Mouse (Mus musculus): Measurements from ENCODE around the gene Fam126a. TPM values are rescaled to one million over a fixed set of nuclear protein-coding genes. Genes with fewer than 3 reads are reported as not detected.
A peak's percentile ranks its signal among the peaks of the same experiment; 100 is the strongest.

The Fam126a gene
- polyA plus RNA-seq, 1 experiment from 2014 or later = 11.5 TPM

DNA sequence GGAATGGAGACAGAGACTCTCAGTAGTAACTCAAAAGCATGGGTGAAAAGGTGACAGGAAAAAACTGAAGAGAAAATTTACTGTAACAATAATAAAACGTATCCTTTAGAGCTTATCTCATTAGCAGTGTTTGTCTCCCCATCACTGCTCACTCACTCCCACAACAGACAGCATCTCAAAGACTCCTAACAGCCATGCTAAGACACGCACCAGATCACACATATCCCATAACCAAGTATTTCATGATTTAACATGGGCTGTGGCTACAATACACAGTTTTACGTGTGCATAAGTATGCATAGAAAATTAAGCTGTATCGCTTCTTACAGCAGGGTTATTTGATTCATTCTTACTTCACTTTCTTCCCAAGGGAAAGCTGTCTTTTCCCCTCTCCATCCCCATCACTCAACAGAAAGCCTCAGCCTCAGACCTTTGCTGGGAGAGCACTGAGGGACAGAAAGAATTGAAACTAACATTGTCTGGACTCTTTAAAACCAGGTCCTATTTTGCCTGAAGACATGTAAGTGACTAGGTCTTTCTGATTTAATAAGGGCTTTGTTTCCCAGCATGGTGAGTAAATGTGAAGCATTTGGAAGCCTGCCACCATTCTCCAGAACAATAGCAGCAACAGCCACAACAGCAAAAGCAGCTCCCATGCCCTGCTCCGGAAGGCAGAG is 37.5 kb downstream of the Fam126a start:
- no peak for TF ChIP-seq CTCF (IDR thresholded peaks at IDR 0.05)
- TF ChIP-seq EP300 (IDR thresholded peaks at IDR 0.05) = no peak
- peak; percentile 64 for ATAC-seq
- no peaks in the 10 kb centered on the region for H3K27me3 ChIP-seq (replicated peaks; ENCODE audit: insufficient read depth, low read length)
- 43% methylated on average over 5 of the region's 5 CpGs for WGBS
- H3K9ac ChIP-seq (replicated peaks; ENCODE audit: low read depth) = no peak overlapping the region
- H3K9me3 ChIP-seq (ENCODE audit: low read length) = no peaks in the 10 kb centered on the region
- 0 out of 2 replicates have a peak overlapping the region, but pooled peaks have one; percentile 16 for H3K27ac ChIP-seq (ENCODE audit: low read length)
- DNase-seq (ENCODE audit: low spot score) = peak; percentile 64
- no peak overlapping the region for H3K4me3 ChIP-seq (ENCODE audit: low read depth, low read length)
- H3K4me2 ChIP-seq (replicated peaks; ENCODE audit: low read depth, low read length) = no peak overlapping the region
- no peaks in the 10 kb centered on the region for H3K4me1 ChIP-seq (ENCODE audit: insufficient read depth, low read depth, low read length)
- no peaks in the 10 kb centered on the region for H3K36me3 ChIP-seq (ENCODE audit: insufficient read depth, low read length)

DNA sequence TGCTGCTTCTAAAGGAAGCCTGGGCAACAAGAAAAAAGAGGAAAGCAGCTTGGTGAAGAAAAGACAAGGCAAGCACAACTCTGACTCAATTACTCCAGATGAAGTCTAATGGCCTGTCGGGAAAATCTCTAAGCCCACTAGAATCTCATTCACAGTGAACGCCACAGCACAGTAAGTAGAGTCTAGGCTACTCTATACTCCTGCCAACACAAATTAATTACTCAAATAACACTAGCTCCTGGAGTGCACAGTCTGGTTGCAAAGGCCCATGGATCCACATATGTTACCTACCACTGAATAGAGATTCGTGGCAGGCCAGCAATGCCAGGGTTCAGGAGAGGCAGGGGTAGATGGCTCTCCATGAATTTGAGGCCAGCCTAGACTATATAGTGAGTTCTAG is 40.5 kb downstream of the Fam126a start:
- WGBS = 91% methylated on average over 3 of the region's 3 CpGs
- H3K9me3 ChIP-seq (ENCODE audit: low read length) = no peaks in the 10 kb centered on the region
- DNase-seq (ENCODE audit: low spot score) = no peak
- H3K36me3 ChIP-seq (ENCODE audit: insufficient read depth, low read length) = no peaks in the 10 kb centered on the region
- H3K27me3 ChIP-seq (replicated peaks; ENCODE audit: insufficient read depth, low read length) = no peaks in the 10 kb centered on the region
- TF ChIP-seq CTCF (IDR thresholded peaks at IDR 0.05) (no peak), EP300 (IDR thresholded peaks at IDR 0.05) (no peak)
- no peak for ATAC-seq
- H3K4me1 ChIP-seq (ENCODE audit: insufficient read depth, low read depth, low read length) = no peaks in the 10 kb centered on the region
- H3K4me2 ChIP-seq (replicated peaks; ENCODE audit: low read depth, low read length) = no peak overlapping the region
- no peak overlapping the region for H3K9ac ChIP-seq (replicated peaks; ENCODE audit: low read depth)
- no peak overlapping the region for H3K27ac ChIP-seq (ENCODE audit: low read length)
- no peak overlapping the region for H3K4me3 ChIP-seq (ENCODE audit: low read depth, low read length)

DNA sequence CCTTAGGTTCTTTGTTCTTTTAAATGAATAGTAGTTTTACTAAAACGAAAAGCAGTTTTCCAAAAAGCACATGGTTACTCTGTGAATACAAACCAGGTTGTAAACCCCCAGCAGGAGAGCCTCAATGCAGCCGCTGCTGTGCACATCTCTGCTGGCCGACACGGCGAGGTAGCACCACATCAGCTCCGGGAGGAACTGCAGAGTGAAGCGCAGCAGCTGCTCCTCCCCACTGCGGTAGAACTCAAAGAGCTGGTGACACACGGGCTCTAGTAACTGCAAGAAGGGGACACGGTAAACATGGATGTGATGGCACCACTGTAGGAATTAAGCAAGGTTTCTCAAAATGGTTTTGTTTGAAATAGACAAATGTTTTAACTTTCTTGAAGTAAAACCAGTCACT is 42.7 kb downstream of the Fam126a start:
- H3K27me3 ChIP-seq (replicated peaks; ENCODE audit: insufficient read depth, low read length) = no peaks in the 10 kb centered on the region
- H3K9me3 ChIP-seq (ENCODE audit: low read length) = no peaks in the 10 kb centered on the region
- TF ChIP-seq CTCF (IDR thresholded peaks at IDR 0.05) (no peak), EP300 (IDR thresholded peaks at IDR 0.05) (no peak)
- H3K4me1 ChIP-seq (ENCODE audit: insufficient read depth, low read depth, low read length) = no peaks in the 10 kb centered on the region
- H3K4me2 ChIP-seq (replicated peaks; ENCODE audit: low read depth, low read length) = no peak overlapping the region
- H3K27ac ChIP-seq (ENCODE audit: low read length) = no peak overlapping the region
- no peaks in the 10 kb centered on the region for H3K36me3 ChIP-seq (ENCODE audit: insufficient read depth, low read length)
- no peak for ATAC-seq
- H3K4me3 ChIP-seq (ENCODE audit: low read depth, low read length) = no peak overlapping the region
- no peak for DNase-seq (ENCODE audit: low spot score)
- H3K9ac ChIP-seq (replicated peaks; ENCODE audit: low read depth) = no peak overlapping the region
- 66% methylated on average over 10 of the region's 10 CpGs for WGBS

DNA sequence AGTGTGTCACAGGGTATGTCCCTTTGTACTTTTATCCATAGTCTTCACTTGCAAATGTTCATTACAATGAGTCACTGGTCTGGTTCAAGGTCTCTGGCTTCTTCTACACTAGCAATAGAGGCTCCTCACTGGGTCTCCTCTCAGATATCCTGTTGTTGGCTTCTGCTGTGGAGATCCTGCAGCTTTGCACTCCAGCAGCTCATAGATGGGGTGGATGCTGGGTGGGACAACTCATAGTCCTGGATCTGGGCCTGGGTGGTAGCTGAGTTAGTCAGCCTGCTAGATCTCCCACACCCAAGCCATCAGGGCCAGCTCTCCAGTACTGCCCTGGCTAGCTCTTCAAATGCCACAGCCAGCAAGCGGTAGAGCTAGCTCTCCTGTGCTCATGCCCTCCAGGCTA is 48.4 kb downstream of the Fam126a start:
- ATAC-seq (peak; percentile 83), DNase-seq (ENCODE audit: low spot score) (peak; percentile 56)
- 60% methylated on average over 1 of the region's 1 CpGs for WGBS
- Histone ChIP-seq H3K9ac (replicated peaks; ENCODE audit: low read depth) (no peak overlapping the region), H3K4me2 (replicated peaks; ENCODE audit: low read depth, low read length) (no peak overlapping the region), H3K4me1 (ENCODE audit: insufficient read depth, low read depth, low read length) (no peaks in the 10 kb centered on the region), H3K9me3 (ENCODE audit: low read length) (no peaks in the 10 kb centered on the region), H3K4me3 (ENCODE audit: low read depth, low read length) (no peak overlapping the region), H3K27me3 (replicated peaks; ENCODE audit: insufficient read depth, low read length) (no peaks in the 10 kb centered on the region), H3K27ac (ENCODE audit: low read length) (no peak overlapping the region), H3K36me3 (ENCODE audit: insufficient read depth, low read length) (peaks cover 5% of the 10 kb centered on the region)
- no peak for TF ChIP-seq CTCF (IDR thresholded peaks at IDR 0.05)
- no peak for TF ChIP-seq EP300 (IDR thresholded peaks at IDR 0.05)

DNA sequence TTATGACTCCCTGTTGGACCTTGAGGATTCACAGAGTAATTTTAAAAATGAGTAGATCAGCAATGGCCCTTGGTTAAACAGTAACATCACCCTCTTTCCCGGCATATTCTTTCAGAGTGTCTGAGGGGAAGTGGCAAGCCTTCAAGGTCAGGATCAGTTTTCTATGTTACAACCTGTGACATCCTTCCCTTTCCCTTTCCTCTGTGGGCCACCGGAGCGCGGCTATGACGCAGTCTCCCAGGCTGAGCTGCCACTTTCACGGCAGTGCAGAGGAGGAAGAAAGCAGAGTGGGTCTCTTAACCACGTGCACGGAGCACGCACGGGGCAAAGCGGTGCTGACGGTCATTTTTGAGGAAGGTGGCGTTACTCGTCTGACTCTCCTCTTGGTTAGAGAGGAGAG is 52.0 kb downstream of the Fam126a start:
- H3K4me1 ChIP-seq (ENCODE audit: insufficient read depth, low read depth, low read length) = no peaks in the 10 kb centered on the region
- H3K4me3 ChIP-seq (ENCODE audit: low read depth, low read length) = no peak overlapping the region
- TF ChIP-seq EP300 (IDR thresholded peaks at IDR 0.05) = no peak
- TF ChIP-seq CTCF (IDR thresholded peaks at IDR 0.05) = no peak
- WGBS = 79% methylated on average over 14 of the region's 14 CpGs
- H3K4me2 ChIP-seq (replicated peaks; ENCODE audit: low read depth, low read length) = no peak overlapping the region
- H3K36me3 ChIP-seq (ENCODE audit: insufficient read depth, low read length) = peaks cover 5% of the 10 kb centered on the region
- no peaks in the 10 kb centered on the region for H3K9me3 ChIP-seq (ENCODE audit: low read length)
- no peaks in the 10 kb centered on the region for H3K27me3 ChIP-seq (replicated peaks; ENCODE audit: insufficient read depth, low read length)
- DNase-seq (ENCODE audit: low spot score) (no peak), ATAC-seq (no peak)
- H3K9ac ChIP-seq (replicated peaks; ENCODE audit: low read depth) = no peak overlapping the region
- H3K27ac ChIP-seq (ENCODE audit: low read length) = no peak overlapping the region

DNA sequence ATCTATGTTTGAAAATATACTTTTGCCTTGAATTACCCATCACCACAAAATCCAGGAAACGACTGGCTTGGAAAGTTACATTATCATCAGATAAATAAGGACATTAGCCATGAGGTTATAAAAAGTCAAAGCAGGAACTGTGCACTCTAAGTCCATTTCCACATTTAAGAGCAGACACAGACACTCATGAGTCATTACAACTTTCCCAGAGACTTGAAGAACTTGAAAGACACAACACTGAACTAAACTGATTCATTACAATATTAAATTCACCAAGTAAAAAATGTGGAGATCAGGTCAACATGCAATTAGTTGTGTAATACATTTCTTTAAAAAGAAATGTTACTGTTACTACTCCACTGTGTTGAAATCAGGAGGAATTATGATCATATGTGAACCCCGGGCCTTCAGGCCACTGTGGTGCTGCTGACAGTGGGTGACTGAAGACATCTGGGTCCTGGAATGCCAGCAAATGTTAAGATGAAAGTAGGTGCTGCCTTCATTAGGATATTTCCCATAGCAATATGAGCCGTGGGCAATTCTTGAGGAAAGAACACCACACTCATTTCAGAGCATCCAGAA is 55.4 kb downstream of the Fam126a start:
- Histone ChIP-seq H3K4me1 (ENCODE audit: insufficient read depth, low read depth, low read length) (no peaks in the 10 kb centered on the region), H3K9ac (replicated peaks; ENCODE audit: low read depth) (no peak overlapping the region), H3K36me3 (ENCODE audit: insufficient read depth, low read length) (peaks cover 5% of the 10 kb centered on the region), H3K4me3 (ENCODE audit: low read depth, low read length) (no peak overlapping the region), H3K27ac (ENCODE audit: low read length) (no peak overlapping the region), H3K27me3 (replicated peaks; ENCODE audit: insufficient read depth, low read length) (no peaks in the 10 kb centered on the region), H3K4me2 (replicated peaks; ENCODE audit: low read depth, low read length) (no peak overlapping the region), H3K9me3 (ENCODE audit: low read length) (no peaks in the 10 kb centered on the region)
- DNase-seq (ENCODE audit: low spot score) (peak; percentile 86), ATAC-seq (peak; percentile 95)
- TF ChIP-seq EP300 (IDR thresholded peaks at IDR 0.05) = 0 out of 2 replicates have a peak, but pooled peaks have one; percentile 38
- TF ChIP-seq CTCF (IDR thresholded peaks at IDR 0.05) = no peak
- WGBS = 58% methylated on average over 3 of the region's 3 CpGs

Data from lung, postnatal 0 days (tissue).